Mouse (Mus musculus): ENCODE data around the gene Rilp. TPM values are rescaled to one million over a fixed set of nuclear protein-coding genes. Genes with fewer than 3 reads are reported as not detected.

Gene Rilp
- polyA plus RNA-seq, 1 experiment from 2014 or later = 0.97 TPM

DNA sequence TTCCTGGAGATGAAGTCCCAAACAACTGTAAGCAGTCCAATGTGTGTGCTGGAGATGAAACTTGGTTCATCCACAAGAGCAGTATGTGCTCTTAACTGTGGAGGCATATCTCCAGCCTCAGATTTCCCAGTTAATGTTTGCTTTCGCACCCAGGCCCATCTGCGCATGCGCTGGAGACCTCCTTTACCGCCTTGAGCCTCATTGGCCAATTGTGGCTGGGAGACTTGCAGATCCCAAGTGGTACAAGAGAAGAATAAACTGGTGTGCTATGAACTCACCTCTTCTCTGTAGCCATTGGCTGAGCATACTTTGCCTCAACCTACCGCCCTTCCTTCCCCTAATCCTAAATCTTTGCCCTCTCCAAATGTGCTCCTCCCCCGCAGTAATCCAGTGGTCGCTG is 36.5 kb upstream of the Rilp start:
- no peak overlapping the region for H3K9ac ChIP-seq (ENCODE audit: low read depth, low read length)
- H3K9me3 ChIP-seq (ENCODE audit: control insufficient read depth, low read length) = no peaks in the 10 kb centered on the region
- no peak overlapping the region for H3K27ac ChIP-seq (ENCODE audit: low read depth, low read length)
- H3K27me3 ChIP-seq (ENCODE audit: control insufficient read depth, insufficient read depth, low read length) = no peaks in the 10 kb centered on the region
- no peak for ATAC-seq (ENCODE audit: low FRiP score, low TSS enrichment)
- 69% methylated on average over 7 of the region's 7 CpGs for WGBS
- H3K4me2 ChIP-seq (replicated peaks; ENCODE audit: low read depth, low read length) = no peak overlapping the region
- no peak overlapping the region for H3K4me3 ChIP-seq (ENCODE audit: low read length)
- H3K4me1 ChIP-seq (ENCODE audit: control insufficient read depth, insufficient read depth, low read length) = no peaks in the 10 kb centered on the region
- H3K36me3 ChIP-seq (ENCODE audit: control insufficient read depth, insufficient read depth, low read length) = no peaks in the 10 kb centered on the region

DNA sequence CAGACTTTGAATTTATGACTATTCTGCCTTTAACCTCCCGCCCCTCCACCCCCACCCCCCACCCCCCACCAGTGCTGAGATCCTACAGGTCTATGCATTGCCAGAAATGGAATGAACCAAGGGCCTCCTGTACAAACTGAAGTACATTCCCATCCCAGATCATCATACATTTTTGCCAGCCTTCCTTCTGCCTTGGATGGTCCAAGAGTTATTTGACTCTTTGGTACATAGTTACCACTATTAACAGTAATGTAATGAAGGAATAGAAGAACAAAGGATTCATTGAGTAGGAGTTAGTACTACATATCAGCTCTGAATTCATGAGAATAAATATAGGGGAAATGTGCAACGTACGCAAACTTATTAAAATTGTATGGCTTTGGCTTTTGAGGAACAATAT is 23.7 kb upstream of the Rilp start:
- peaks cover 8% of the 10 kb centered on the region; the same call in 1 of the 2 replicates for H3K4me1 ChIP-seq (ENCODE audit: control insufficient read depth, insufficient read depth, low read length)
- ATAC-seq (ENCODE audit: low FRiP score, low TSS enrichment) = peak; percentile 4; the same call in 1 of the 2 replicates
- H3K27ac ChIP-seq (ENCODE audit: low read depth, low read length) = no peak overlapping the region
- no peaks in the 10 kb centered on the region for H3K9me3 ChIP-seq (ENCODE audit: control insufficient read depth, low read length)
- H3K9ac ChIP-seq (ENCODE audit: low read depth, low read length) = no peak overlapping the region
- WGBS = 18% methylated on average over 3 of the region's 3 CpGs
- H3K4me2 ChIP-seq (replicated peaks; ENCODE audit: low read depth, low read length) = peak overlapping the region; percentile 33
- H3K4me3 ChIP-seq (ENCODE audit: low read length) = peak overlapping the region; percentile 100
- no peaks in the 10 kb centered on the region for H3K27me3 ChIP-seq (ENCODE audit: control insufficient read depth, insufficient read depth, low read length)
- peaks cover 26% of the 10 kb centered on the region for H3K36me3 ChIP-seq (ENCODE audit: control insufficient read depth, insufficient read depth, low read length)

DNA sequence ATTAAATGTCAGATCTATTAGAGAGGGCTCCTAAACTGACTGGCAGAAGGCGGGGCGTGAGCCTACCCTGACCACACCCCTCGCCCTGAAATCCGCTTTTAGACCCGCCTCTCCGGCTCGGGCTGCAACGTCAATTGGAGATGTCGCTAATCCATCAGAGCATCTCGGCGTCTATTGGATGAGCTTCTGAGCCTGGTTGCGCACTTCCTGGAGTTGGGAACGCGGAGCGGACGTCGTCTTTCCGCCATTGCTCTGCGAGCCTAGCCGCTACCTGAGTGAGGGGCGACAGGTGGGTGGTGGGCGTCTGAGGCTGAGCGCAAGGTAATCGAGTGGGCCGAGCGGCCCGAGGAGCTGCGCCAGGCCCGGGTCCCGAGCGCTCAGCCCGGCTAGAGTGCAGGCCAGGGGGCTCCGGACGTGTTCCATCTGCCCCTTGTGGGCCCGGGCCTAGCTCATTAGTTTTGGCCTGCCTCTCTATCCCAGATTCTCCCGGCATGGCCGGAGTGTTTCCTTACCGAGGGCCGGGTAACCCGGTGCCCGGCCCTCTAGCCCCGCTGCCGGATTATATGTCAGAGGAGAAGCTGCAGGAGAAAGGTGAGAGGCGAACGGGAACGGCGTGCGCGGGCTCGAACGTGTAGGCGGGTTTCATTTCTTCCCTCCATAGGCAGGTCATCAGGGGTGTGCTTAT is 23.2 kb upstream of the Rilp start, which contains the start of gene Prpf8:
Gene Prpf8 (plus strand): TSS at position 216 of the 685 bp plus-strand sequence.
- peak within 1 kb of the TSS; percentile 94 for H3K9ac ChIP-seq (ENCODE audit: low read depth, low read length)
- H3K27ac ChIP-seq (ENCODE audit: low read depth, low read length) = peak within 1 kb of the TSS; percentile 72; the same call in 1 of the 2 replicates
- H3K4me3 ChIP-seq (ENCODE audit: low read length) = peak within 1 kb of the TSS; percentile 100
- H3K36me3 ChIP-seq (ENCODE audit: control insufficient read depth, insufficient read depth, low read length) = peaks cover 32% of the 10 kb centered on the region
- ATAC-seq (ENCODE audit: low FRiP score, low TSS enrichment) = peak; percentile 100
- H3K9me3 ChIP-seq (ENCODE audit: control insufficient read depth, low read length) = no peaks in the 10 kb centered on the region
- peak within 1 kb of the TSS; percentile 67 for H3K4me2 ChIP-seq (replicated peaks; ENCODE audit: low read depth, low read length)
- under 1% methylated on average over 52 of the region's 52 CpGs for WGBS
- no peaks in the 10 kb centered on the region for H3K27me3 ChIP-seq (ENCODE audit: control insufficient read depth, insufficient read depth, low read length)
- H3K4me1 ChIP-seq (ENCODE audit: control insufficient read depth, insufficient read depth, low read length) = peaks cover 8% of the 10 kb centered on the region; the same call in 1 of the 2 replicates

DNA sequence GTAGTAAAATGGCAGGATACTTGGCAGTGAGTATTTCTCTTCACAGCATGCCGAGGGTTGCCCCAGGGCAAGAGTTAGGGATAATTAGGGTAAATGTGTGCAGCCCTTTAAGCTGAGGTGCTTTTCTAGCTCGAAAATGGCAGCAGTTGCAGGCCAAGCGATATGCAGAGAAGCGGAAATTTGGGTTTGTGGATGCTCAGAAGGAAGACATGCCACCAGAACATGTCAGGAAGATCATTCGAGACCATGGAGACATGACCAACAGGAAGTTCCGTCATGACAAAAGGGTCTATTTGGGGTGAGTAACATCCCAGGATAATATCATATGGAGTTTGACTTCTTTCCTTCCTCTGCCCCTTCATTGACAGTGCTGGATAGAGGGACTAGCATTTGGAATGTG is 22.4 kb upstream of the Rilp start:
- Histone ChIP-seq H3K9me3 (ENCODE audit: control insufficient read depth, low read length) (no peaks in the 10 kb centered on the region), H3K27me3 (ENCODE audit: control insufficient read depth, insufficient read depth, low read length) (no peaks in the 10 kb centered on the region), H3K4me2 (replicated peaks; ENCODE audit: low read depth, low read length) (peak overlapping the region; percentile 67), H3K36me3 (ENCODE audit: control insufficient read depth, insufficient read depth, low read length) (peaks cover 40% of the 10 kb centered on the region), H3K4me3 (ENCODE audit: low read length) (peak overlapping the region; percentile 100), H3K27ac (ENCODE audit: low read depth, low read length) (no peak overlapping the region), H3K4me1 (ENCODE audit: control insufficient read depth, insufficient read depth, low read length) (peaks cover 8% of the 10 kb centered on the region; the same call in 1 of the 2 replicates), H3K9ac (ENCODE audit: low read depth, low read length) (peak overlapping the region; percentile 94)
- 47% methylated on average over 6 of the region's 6 CpGs for WGBS
- no peak for ATAC-seq (ENCODE audit: low FRiP score, low TSS enrichment)

DNA sequence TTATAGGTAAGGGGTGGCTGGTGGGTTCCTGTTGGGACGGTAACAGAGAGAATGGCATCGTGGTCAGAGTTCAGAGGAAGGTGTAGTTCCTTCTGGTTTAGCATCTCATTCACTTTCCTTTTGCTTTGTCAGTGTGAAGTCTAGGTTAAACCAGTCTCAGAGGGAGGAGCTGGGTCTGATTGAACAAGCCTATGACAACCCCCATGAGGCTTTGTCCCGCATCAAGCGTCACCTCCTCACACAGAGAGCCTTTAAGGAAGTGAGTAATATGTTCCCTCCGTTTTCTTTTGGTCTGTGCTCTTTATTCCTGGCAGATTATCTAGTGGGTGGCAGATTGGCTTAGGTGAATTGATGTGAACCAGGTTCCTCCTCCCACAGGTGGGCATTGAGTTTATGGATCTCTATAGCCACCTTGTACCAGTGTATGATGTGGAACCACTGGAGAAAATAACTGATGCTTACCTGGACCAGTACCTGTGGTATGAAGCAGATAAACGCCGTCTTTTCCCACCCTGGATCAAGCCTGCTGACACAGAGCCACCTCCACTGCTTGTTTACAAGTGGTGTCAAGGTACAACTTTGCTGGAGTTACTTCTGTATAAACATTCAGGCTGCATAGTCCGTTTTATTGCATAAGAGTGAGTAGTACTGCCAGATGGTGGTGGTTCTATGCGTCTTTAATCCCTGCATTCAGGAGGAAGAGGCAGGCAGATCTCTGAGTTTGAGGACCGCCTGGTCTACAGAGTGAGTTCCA is 15.4 kb upstream of the Rilp start:
- Histone ChIP-seq H3K9me3 (ENCODE audit: control insufficient read depth, low read length) (no peaks in the 10 kb centered on the region), H3K27me3 (ENCODE audit: control insufficient read depth, insufficient read depth, low read length) (no peaks in the 10 kb centered on the region), H3K36me3 (ENCODE audit: control insufficient read depth, insufficient read depth, low read length) (peaks cover 100% of the 10 kb centered on the region), H3K4me3 (ENCODE audit: low read length) (no peak overlapping the region), H3K27ac (ENCODE audit: low read depth, low read length) (no peak overlapping the region), H3K4me2 (replicated peaks; ENCODE audit: low read depth, low read length) (no peak overlapping the region), H3K9ac (ENCODE audit: low read depth, low read length) (no peak overlapping the region), H3K4me1 (ENCODE audit: control insufficient read depth, insufficient read depth, low read length) (no peaks in the 10 kb centered on the region)
- WGBS = 92% methylated on average over 10 of the region's 10 CpGs
- no peak for ATAC-seq (ENCODE audit: low FRiP score, low TSS enrichment)

DNA sequence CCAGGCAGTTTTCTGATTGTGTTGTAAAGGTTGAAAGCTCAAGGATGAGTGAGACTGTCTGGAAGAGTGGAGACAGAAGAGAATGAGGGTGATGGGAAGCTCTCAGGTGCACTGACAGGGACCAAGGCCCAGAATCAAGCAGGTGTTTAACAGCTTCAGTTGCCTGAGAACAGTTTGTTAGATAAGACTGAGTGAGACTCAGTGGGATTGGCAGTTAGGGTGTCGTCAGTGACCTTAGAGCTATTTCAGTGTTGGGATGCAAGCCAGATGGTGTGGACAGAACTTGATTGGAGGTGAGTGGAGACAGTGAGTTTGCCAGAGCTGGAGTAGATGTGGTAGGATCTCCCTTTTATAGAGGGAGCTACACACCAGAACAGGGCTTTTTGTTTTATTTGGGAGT is 11.8 kb upstream of the Rilp start:
- no peak overlapping the region for H3K9ac ChIP-seq (ENCODE audit: low read depth, low read length)
- H3K36me3 ChIP-seq (ENCODE audit: control insufficient read depth, insufficient read depth, low read length) = peaks cover 100% of the 10 kb centered on the region
- no peaks in the 10 kb centered on the region for H3K27me3 ChIP-seq (ENCODE audit: control insufficient read depth, insufficient read depth, low read length)
- no peaks in the 10 kb centered on the region for H3K4me1 ChIP-seq (ENCODE audit: control insufficient read depth, insufficient read depth, low read length)
- H3K4me2 ChIP-seq (replicated peaks; ENCODE audit: low read depth, low read length) = no peak overlapping the region
- H3K4me3 ChIP-seq (ENCODE audit: low read length) = no peak overlapping the region
- no peaks in the 10 kb centered on the region for H3K9me3 ChIP-seq (ENCODE audit: control insufficient read depth, low read length)
- no peak for ATAC-seq (ENCODE audit: low FRiP score, low TSS enrichment)
- no peak overlapping the region for H3K27ac ChIP-seq (ENCODE audit: low read depth, low read length)
- WGBS = 84% methylated on average over 1 of the region's 1 CpGs

DNA sequence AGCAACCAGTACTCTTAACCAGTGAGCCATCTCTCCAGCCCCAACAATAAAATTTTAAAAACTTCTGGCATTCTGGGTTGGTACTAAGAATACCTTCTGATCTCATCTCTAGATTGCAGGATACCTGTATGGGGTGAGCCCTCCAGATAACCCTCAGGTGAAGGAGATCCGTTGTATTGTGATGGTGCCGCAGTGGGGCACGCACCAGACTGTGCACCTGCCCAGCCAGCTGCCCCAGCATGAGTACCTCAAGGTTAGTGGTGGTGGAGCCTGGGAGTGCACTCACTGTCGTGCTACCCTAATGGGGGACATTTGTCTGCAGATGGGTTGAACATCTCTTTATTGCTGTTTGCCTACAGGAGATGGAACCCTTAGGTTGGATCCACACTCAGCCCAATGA is 1.7 kb upstream of the Rilp start:
- Histone ChIP-seq H3K9me3 (ENCODE audit: control insufficient read depth, low read length) (no peaks in the 10 kb centered on the region), H3K36me3 (ENCODE audit: control insufficient read depth, insufficient read depth, low read length) (peaks cover 63% of the 10 kb centered on the region), H3K9ac (ENCODE audit: low read depth, low read length) (no peak overlapping the region), H3K4me1 (ENCODE audit: control insufficient read depth, insufficient read depth, low read length) (peaks cover 20% of the 10 kb centered on the region), H3K27ac (ENCODE audit: low read depth, low read length) (no peak overlapping the region), H3K4me3 (ENCODE audit: low read length) (no peak overlapping the region), H3K27me3 (ENCODE audit: control insufficient read depth, insufficient read depth, low read length) (no peaks in the 10 kb centered on the region), H3K4me2 (replicated peaks; ENCODE audit: low read depth, low read length) (no peak overlapping the region)
- WGBS = 96% methylated on average over 4 of the region's 4 CpGs
- no peak for ATAC-seq (ENCODE audit: low FRiP score, low TSS enrichment)

DNA sequence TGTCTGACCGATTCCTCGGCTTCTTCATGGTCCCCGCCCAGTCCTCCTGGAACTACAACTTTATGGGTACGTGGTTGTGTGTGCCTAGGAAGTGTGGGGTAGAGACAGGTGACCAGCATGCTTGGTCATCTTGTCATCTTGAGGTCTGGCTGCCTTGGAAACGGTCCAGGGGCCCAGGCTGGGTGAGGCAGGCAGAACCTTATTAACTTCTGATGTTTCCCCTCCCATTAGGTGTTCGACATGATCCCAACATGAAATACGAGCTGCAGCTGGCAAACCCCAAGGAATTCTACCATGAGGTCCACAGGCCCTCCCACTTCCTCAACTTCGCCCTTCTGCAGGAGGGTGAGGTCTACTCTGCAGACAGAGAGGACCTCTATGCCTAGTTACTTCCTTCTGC is 990 bp upstream of the Rilp start:
- no peak for ATAC-seq (ENCODE audit: low FRiP score, low TSS enrichment)
- no peak overlapping the region for H3K27ac ChIP-seq (ENCODE audit: low read depth, low read length)
- peaks cover 56% of the 10 kb centered on the region for H3K36me3 ChIP-seq (ENCODE audit: control insufficient read depth, insufficient read depth, low read length)
- no peaks in the 10 kb centered on the region for H3K9me3 ChIP-seq (ENCODE audit: control insufficient read depth, low read length)
- no peak overlapping the region for H3K9ac ChIP-seq (ENCODE audit: low read depth, low read length)
- no peak overlapping the region for H3K4me2 ChIP-seq (replicated peaks; ENCODE audit: low read depth, low read length)
- no peak overlapping the region for H3K4me3 ChIP-seq (ENCODE audit: low read length)
- no peaks in the 10 kb centered on the region for H3K27me3 ChIP-seq (ENCODE audit: control insufficient read depth, insufficient read depth, low read length)
- WGBS = 51% methylated on average over 8 of the region's 8 CpGs
- peaks cover 20% of the 10 kb centered on the region for H3K4me1 ChIP-seq (ENCODE audit: control insufficient read depth, insufficient read depth, low read length)

DNA sequence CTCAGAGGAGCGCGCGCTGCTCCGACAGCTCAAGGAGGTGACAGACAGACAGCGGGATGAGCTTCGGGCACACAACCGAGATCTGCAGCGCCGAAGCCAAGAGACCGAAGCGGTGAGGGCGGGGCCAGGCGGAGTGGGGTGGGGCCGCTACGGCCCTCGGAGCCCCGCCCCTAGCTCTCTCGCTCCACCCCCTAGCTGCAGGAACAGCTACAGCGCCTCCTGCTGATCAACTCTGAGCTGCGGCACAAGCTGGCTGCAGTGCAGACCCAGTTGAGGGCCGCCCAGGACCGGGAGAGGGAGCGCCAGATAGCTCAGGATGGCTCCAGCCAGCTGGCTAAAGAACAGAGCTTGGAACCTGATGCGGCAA is 716 bp downstream of the Rilp start:
- Histone ChIP-seq H3K27me3 (ENCODE audit: control insufficient read depth, insufficient read depth, low read length) (no peaks in the 10 kb centered on the region), H3K27ac (ENCODE audit: low read depth, low read length) (peak overlapping the region; percentile 69), H3K4me2 (replicated peaks; ENCODE audit: low read depth, low read length) (peak overlapping the region; percentile 97), H3K9ac (ENCODE audit: low read depth, low read length) (peak overlapping the region; percentile 66), H3K36me3 (ENCODE audit: control insufficient read depth, insufficient read depth, low read length) (peaks cover 39% of the 10 kb centered on the region), H3K4me3 (ENCODE audit: low read length) (peak overlapping the region; percentile 50), H3K4me1 (ENCODE audit: control insufficient read depth, insufficient read depth, low read length) (peaks cover 20% of the 10 kb centered on the region), H3K9me3 (ENCODE audit: control insufficient read depth, low read length) (no peaks in the 10 kb centered on the region)
- under 1% methylated on average over 24 of the region's 24 CpGs for WGBS
- ATAC-seq (ENCODE audit: low FRiP score, low TSS enrichment) = peak; percentile 87

Data from kidney, embryonic 14.5 days (tissue).